10 mouse cellular contexts compared by ENCODE assay signal in the genomic region with DNA sequence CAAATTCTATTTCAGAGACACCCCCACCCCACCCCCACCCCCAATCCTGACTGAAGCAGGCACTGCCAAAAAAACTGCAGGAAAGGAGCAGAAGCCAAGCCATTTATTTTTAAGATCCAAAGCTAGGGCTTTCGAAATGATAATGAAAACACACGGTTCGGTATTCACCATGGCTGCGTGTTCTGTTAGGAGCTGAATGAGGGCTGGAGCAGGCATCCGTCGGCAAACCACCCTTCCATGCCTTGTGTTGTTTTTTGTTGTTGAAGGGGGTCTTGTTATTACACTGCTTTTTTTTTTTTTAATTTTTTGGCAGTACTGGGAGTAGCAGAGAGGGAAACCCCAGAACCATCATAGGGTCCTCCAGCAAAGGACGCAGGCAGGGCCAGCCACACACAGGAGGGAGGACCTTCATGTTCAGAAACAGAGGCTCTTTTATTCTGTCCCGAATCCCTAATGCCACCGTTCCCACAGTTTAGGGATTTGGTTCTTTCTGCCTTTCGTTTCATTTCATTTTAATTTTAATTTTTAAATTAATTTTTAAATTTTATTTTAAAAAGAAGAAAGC. TPM values are rescaled to one million over a fixed set of nuclear protein-coding genes. Genes with fewer than 3 reads are reported as not detected.
DNase-seq lines count a peak whose midpoint lies in the region; ATAC-seq and TF ChIP-seq lines count a peak whose summit lies in the region.
"Had no signal": no experiment of that assay in that cellular context is flagged by ENCODE, and none has a peak within 500 bp of the region (broad histone marks: within the 10 kb centered on the region; RNA-seq: fewer than 3 reads in every experiment).

No protein-coding gene starts in this region.

- H3K9me3 ChIP-seq in kidney, embryonic 16.5 days (ENCODE audit: low read length): no peaks in the 10 kb centered on the region
- no peaks in the 10 kb centered on the region for H3K9me3 ChIP-seq in embryonic facial prominence, embryonic 13.5 days
- H3K9me3 ChIP-seq in midbrain, embryonic 16.5 days (replicated peaks; ENCODE audit: control insufficient read depth, low read length, poor library complexity, severe bottlenecking): no peaks in the 10 kb centered on the region
- no peaks in the 10 kb centered on the region for H3K9me3 ChIP-seq in kidney, embryonic 14.5 days (ENCODE audit: control insufficient read depth, low read length)

- no peak for TF ChIP-seq POLR2A in cerebellum, adult 2 months (IDR thresholded peaks at IDR 0.05; ENCODE audit: borderline replicate concordance, insufficient read depth, low read length)

- no peak for TF ChIP-seq CTCF in cerebellum, adult 2 months (IDR thresholded peaks at IDR 0.05; ENCODE audit: borderline replicate concordance, insufficient read depth, low read depth, low read length)

- ATAC-seq in kidney, embryonic 16.5 days (ENCODE audit: low FRiP score, low TSS enrichment): no peak
- no peak for ATAC-seq in embryonic facial prominence, embryonic 13.5 days (ENCODE audit: insufficient number of reproducible peaks, insufficient read depth, low FRiP score, low TSS enrichment, low read depth)
- ATAC-seq in midbrain, embryonic 16.5 days: no peak
- no peak for ATAC-seq in CD4-positive, CD25-positive, alpha-beta regulatory T cell, adult 4 months
- no peak for ATAC-seq in kidney, embryonic 14.5 days (ENCODE audit: low FRiP score, low TSS enrichment)

- no peak overlapping the region for H3K4me2 ChIP-seq in kidney, embryonic 16.5 days (replicated peaks; ENCODE audit: low read depth, low read length)
- peak overlapping the region; percentile 33; the same call in 1 of the 2 replicates for H3K4me2 ChIP-seq in embryonic facial prominence, embryonic 13.5 days
- H3K4me2 ChIP-seq in midbrain, embryonic 16.5 days (ENCODE audit: low read length): peak overlapping the region; percentile 54
- no peak overlapping the region for H3K4me2 ChIP-seq in kidney, embryonic 14.5 days (replicated peaks; ENCODE audit: low read depth, low read length)

- H3K36me3 ChIP-seq in kidney, embryonic 16.5 days (ENCODE audit: insufficient read depth, low read length): peaks cover 32% of the 10 kb centered on the region
- H3K36me3 ChIP-seq in embryonic facial prominence, embryonic 13.5 days: peaks cover 46% of the 10 kb centered on the region
- no peaks in the 10 kb centered on the region for H3K36me3 ChIP-seq in midbrain, embryonic 16.5 days (ENCODE audit: control insufficient read depth, insufficient read depth, low read length)
- peaks cover 28% of the 10 kb centered on the region for H3K36me3 ChIP-seq in kidney, embryonic 14.5 days (ENCODE audit: control insufficient read depth, insufficient read depth, low read length)

- no peak for DNase-seq in cerebellum, adult 2 months
- no peak for DNase-seq in cerebellum, adult 11 months
- no peak for DNase-seq in kidney, adult 8-10 months

- H3K27me3 ChIP-seq in cerebellum, adult 2 months (ENCODE audit: control insufficient read depth, insufficient read depth, low read length): no peaks in the 10 kb centered on the region
- no peaks in the 10 kb centered on the region for H3K27me3 ChIP-seq in kidney, embryonic 16.5 days (ENCODE audit: insufficient read depth, low read length)
- H3K27me3 ChIP-seq in embryonic facial prominence, embryonic 13.5 days: peaks cover 8% of the 10 kb centered on the region; the same call in 1 of the 2 replicates
- no peaks in the 10 kb centered on the region for H3K27me3 ChIP-seq in midbrain, embryonic 16.5 days (ENCODE audit: control insufficient read depth, insufficient read depth, low read depth, low read length)
- H3K27me3 ChIP-seq in kidney, embryonic 14.5 days (ENCODE audit: control insufficient read depth, insufficient read depth, low read length): no peaks in the 10 kb centered on the region

- 1% methylated on average over 10 of the region's 10 CpGs for WGBS in cerebellum, adult 2 months
- WGBS in kidney, embryonic 16.5 days: 76% methylated on average over 10 of the region's 10 CpGs
- 63% methylated on average over 10 of the region's 10 CpGs for WGBS in embryonic facial prominence, embryonic 13.5 days
- 59% methylated on average over 10 of the region's 10 CpGs for WGBS in midbrain, embryonic 16.5 days
- WGBS in kidney, embryonic 14.5 days: 83% methylated on average over 10 of the region's 10 CpGs

- H3K4me3 ChIP-seq in cerebellum, adult 2 months (replicated peaks; ENCODE audit: insufficient read depth, low read depth, low read length): peak overlapping the region; percentile 71
- no peak overlapping the region for H3K4me3 ChIP-seq in kidney, embryonic 16.5 days (ENCODE audit: low read length)
- H3K4me3 ChIP-seq in embryonic facial prominence, embryonic 13.5 days: peak overlapping the region; percentile 3; the same call in 1 of the 2 replicates
- peak overlapping the region; percentile 28 for H3K4me3 ChIP-seq in midbrain, embryonic 16.5 days (ENCODE audit: low read depth, low read length)
- no peak overlapping the region for H3K4me3 ChIP-seq in kidney, embryonic 14.5 days (ENCODE audit: low read length)
- H3K4me3 ChIP-seq: erythroblast, embryonic 14.5 days had no signal

- 0 out of 2 replicates have a peak overlapping the region, but pooled peaks have one; percentile 22 for H3K9ac ChIP-seq in kidney, embryonic 16.5 days (replicated peaks; ENCODE audit: low read length)
- peak overlapping the region; percentile 51; the same call in 1 of the 2 replicates for H3K9ac ChIP-seq in embryonic facial prominence, embryonic 13.5 days
- peak overlapping the region; percentile 59 for H3K9ac ChIP-seq in midbrain, embryonic 16.5 days (ENCODE audit: low read depth, low read length)
- no peak overlapping the region for H3K9ac ChIP-seq in kidney, embryonic 14.5 days (ENCODE audit: low read depth, low read length)
- H3K9ac ChIP-seq: liver, embryonic 14.5 days had no signal

- H3K27ac ChIP-seq in cerebellum, adult 2 months (ENCODE audit: insufficient read depth, low read length): peak overlapping the region; percentile 97; the same call in 1 of the 2 replicates
- H3K27ac ChIP-seq in kidney, embryonic 16.5 days (ENCODE audit: low read length): no peak overlapping the region
- peak overlapping the region; percentile 68 for H3K27ac ChIP-seq in embryonic facial prominence, embryonic 13.5 days
- H3K27ac ChIP-seq in midbrain, embryonic 16.5 days (ENCODE audit: low read length): peak overlapping the region; percentile 84
- H3K27ac ChIP-seq in kidney, embryonic 14.5 days (ENCODE audit: low read depth, low read length): no peak overlapping the region
- H3K27ac ChIP-seq: liver, embryonic 14.5 days had no signal

- H3K4me1 ChIP-seq in cerebellum, adult 2 months (ENCODE audit: control insufficient read depth, insufficient read depth, low read length): peaks cover 48% of the 10 kb centered on the region
- H3K4me1 ChIP-seq in kidney, embryonic 16.5 days (ENCODE audit: insufficient read depth, low read length): peaks cover 50% of the 10 kb centered on the region
- H3K4me1 ChIP-seq in embryonic facial prominence, embryonic 13.5 days: peaks cover 58% of the 10 kb centered on the region
- peaks cover 28% of the 10 kb centered on the region for H3K4me1 ChIP-seq in midbrain, embryonic 16.5 days (ENCODE audit: control insufficient read depth, insufficient read depth, low read length)
- peaks cover 17% of the 10 kb centered on the region for H3K4me1 ChIP-seq in kidney, embryonic 14.5 days (ENCODE audit: control insufficient read depth, insufficient read depth, low read length)

RNA-seq across cellular contexts. Expression of a gene that starts 54.8 kb away (rescaled TPM):
- 1.1 and 1.5 TPM in 2 replicates for polyA plus RNA-seq in cerebellum, adult 2 months (2012; rRNA removed)
- 5.1 and 5.9 TPM in 2 replicates for polyA plus RNA-seq in kidney, embryonic 16.5 days (2015; fragmentation: Nextera tagmentation; extraction: Ambion mirVana)
- 2.8 and 3.3 TPM in 2 replicates for polyA plus RNA-seq in embryonic facial prominence, embryonic 13.5 days (2015; fragmentation: Nextera tagmentation; extraction: Ambion mirVana)
- 1.5 and 1.9 TPM in 2 replicates for polyA plus RNA-seq in midbrain, embryonic 16.5 days (2015; fragmentation: Nextera tagmentation; extraction: Ambion mirVana)
- polyA plus RNA-seq in CD4-positive, CD25-positive, alpha-beta regulatory T cell, adult 4 months (2017; shearing (Covaris generic)): under 1 TPM in 1 of 2 experiments, not detected in 1; 0.20 TPM
- polyA plus RNA-seq in kidney, embryonic 14.5 days (2014; fragmentation: Nextera tagmentation; extraction: Ambion mirVana): 1.7 and 2.3 TPM in 2 replicates
- polyA plus RNA-seq: erythroblast, embryonic 14.5 days had no signal

Comparison
In these comparisons a context has a peak if more than half of its experiments do, and no peak if none do; other contexts are left out.
1. H3K27ac ChIP-seq: peak in cerebellum, adult 2 months (single experiment), embryonic facial prominence, embryonic 13.5 days (single experiment) and midbrain, embryonic 16.5 days (single experiment); none in kidney, embryonic 16.5 days (single experiment) and kidney, embryonic 14.5 days (single experiment).
2. H3K4me3 ChIP-seq: peak in cerebellum, adult 2 months (single experiment), embryonic facial prominence, embryonic 13.5 days (single experiment) and midbrain, embryonic 16.5 days (single experiment); none in kidney, embryonic 16.5 days (single experiment) and kidney, embryonic 14.5 days (single experiment).
3. H3K4me2 ChIP-seq: peak in embryonic facial prominence, embryonic 13.5 days (single experiment) and midbrain, embryonic 16.5 days (single experiment); none in kidney, embryonic 16.5 days (single experiment) and kidney, embryonic 14.5 days (single experiment).